Mouse (Mus musculus) hindbrain, embryonic 14.5 days (tissue): ENCODE results near the gene Arnt2. TPM values are rescaled to one million over a fixed set of nuclear protein-coding genes. Genes with fewer than 3 reads are reported as not detected.

ENCODE experiments used
- ATAC-seq: fragments of 200-750 bp; cut with Nextera tagmentation; 2 replicates; pipeline ENCODE4 v1.8.0; 2017; ENCODE audit warnings: moderate number of reproducible peaks, mild to moderate bottlenecking, moderate TSS enrichment, moderate library complexity; ENCODE audit not compliant: low FRiP score
- DNase-seq: peaks from one replicate; pipeline ENCODE4 v3.0.0-alpha.2; 2015; ENCODE audit warnings: low spot score
- H3K27ac ChIP-seq: fragments of 300-500 bp; sonication (generic); 2 replicates; pipeline ENCODE4 v1.5.1; 2014; ENCODE audit warnings: mild to moderate bottlenecking, moderate library complexity
- H3K27me3 ChIP-seq: fragments of 300-500 bp; sonication (generic); 2 replicates; pipeline ENCODE4 v1.6.1; 2014; ENCODE audit warnings: mild to moderate bottlenecking, low read length, mixed read lengths; ENCODE audit not compliant: control insufficient read depth, insufficient read depth
- H3K36me3 ChIP-seq: fragments of 300-500 bp; sonication (generic); replicated peaks from 2 replicates; pipeline ENCODE4 v1.6.1; 2014; ENCODE audit not compliant: control insufficient read depth, insufficient read depth
- H3K4me1 ChIP-seq: fragments of 300-500 bp; sonication (generic); replicated peaks from 2 replicates; pipeline ENCODE4 v1.6.1; 2014; ENCODE audit warnings: antibody characterized with exemption, low read length, mixed read lengths; ENCODE audit not compliant: control insufficient read depth, insufficient read depth
- H3K4me2 ChIP-seq: fragments of 300-500 bp; sonication (generic); replicated peaks from 2 replicates; pipeline ENCODE4 v1.6.1; 2014; ENCODE audit warnings: mild to moderate bottlenecking, moderate library complexity
- H3K4me3 ChIP-seq: fragments of 300-500 bp; sonication (generic); replicated peaks from 2 replicates; pipeline ENCODE4 v1.5.1; 2014; ENCODE audit warnings: mild to moderate bottlenecking, low read length
- H3K9ac ChIP-seq: fragments of 300-500 bp; sonication (generic); 2 replicates; pipeline ENCODE4 v1.6.1; 2014
- H3K9me3 ChIP-seq: fragments of 300-500 bp; sonication (generic); 2 replicates; pipeline ENCODE4 v1.6.1; 2016; ENCODE audit warnings: low read length; ENCODE audit not compliant: control insufficient read depth
- WGBS: fragments of 180-500 bp; shearing (Covaris S2); extraction: QIAGEN DNeasy Blood & Tissue Kit; methylation state at CpG from one replicate; pipeline ENCODE4 v1.1.7; 2014; 5-methylcytosine and 5-hydroxymethylcytosine counted together
- polyA plus RNA-seq: library from polyadenylated mRNA; unstranded; fragments of >200 nt; fragmentation: Nextera tagmentation; extraction: Ambion mirVana; gene quantifications from 2 replicates; pipeline ENCODE4 v1.2.1, GENCODE M21; 2014

Arnt2 gene
- polyA plus RNA-seq, 1 experiment from 2014 or later = 67.4 TPM

- H3K4me3 ChIP-seq = no peak overlapping the region
- H3K4me2 ChIP-seq = no peak overlapping the region
- no peak for DNase-seq
- ATAC-seq = no peak
- H3K4me1 ChIP-seq = no peaks in the 10 kb centered on the region
- peaks cover 44% of the 10 kb centered on the region for H3K36me3 ChIP-seq
- no peak overlapping the region for H3K9ac ChIP-seq
- H3K9me3 ChIP-seq = peaks cover 6% of the 10 kb centered on the region; the same call in 1 of the 2 replicates
- 73% methylated on average over 1 of the region's 1 CpGs for WGBS
- no peaks in the 10 kb centered on the region for H3K27me3 ChIP-seq
- no peak overlapping the region for H3K27ac ChIP-seq
Observed at GRCm38 (mm10) chr7:84339186-84339585, 70.8 kb downstream of the Arnt2 start.

DNA sequence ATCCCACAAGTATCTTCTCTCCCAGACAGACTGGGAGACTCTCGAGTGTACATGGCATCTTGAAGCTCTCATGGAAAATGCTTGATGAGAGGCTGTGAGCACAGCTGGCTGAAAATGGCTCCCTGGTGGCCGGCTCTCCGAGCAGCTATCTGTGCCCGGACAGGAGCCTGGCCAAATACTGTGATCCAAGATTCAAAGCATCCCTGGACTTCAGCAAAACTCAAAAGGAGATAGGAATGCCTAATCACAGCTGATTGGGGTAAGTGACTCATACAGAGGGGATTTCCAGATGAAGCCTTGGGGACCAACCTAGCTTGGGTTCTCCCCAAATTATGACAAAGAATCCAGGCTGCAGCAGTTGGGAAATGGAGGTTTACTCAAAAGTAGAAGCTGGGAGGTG is 72.2 kb downstream of the Arnt2 start:
- Histone ChIP-seq H3K4me2 (no peak overlapping the region), H3K4me3 (no peak overlapping the region), H3K36me3 (peaks cover 30% of the 10 kb centered on the region), H3K4me1 (peaks cover 5% of the 10 kb centered on the region), H3K9me3 (no peaks in the 10 kb centered on the region), H3K27ac (no peak overlapping the region), H3K9ac (no peak overlapping the region), H3K27me3 (no peaks in the 10 kb centered on the region)
- ATAC-seq = no peak
- 81% methylated on average over 4 of the region's 4 CpGs for WGBS
- no peak for DNase-seq

DNA sequence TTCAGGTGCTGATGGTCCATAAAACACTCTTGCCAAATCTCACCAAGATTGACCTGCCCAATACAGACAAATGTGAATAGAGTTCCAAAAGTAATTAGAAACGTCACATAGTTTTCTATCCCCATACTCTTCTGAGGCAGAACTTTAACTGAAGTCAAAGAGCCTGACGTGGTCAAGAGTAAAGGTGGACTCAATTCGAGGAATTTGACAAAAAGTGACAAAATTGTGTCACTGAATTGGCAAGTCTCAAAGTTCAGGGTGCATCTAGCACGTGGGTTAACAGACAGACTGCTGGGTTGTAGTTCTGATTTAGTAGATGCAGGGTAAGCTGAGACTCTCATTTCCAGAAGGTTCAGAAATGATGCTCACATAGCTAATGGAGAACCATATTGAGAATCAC is 73.1 kb downstream of the Arnt2 start:
- Histone ChIP-seq H3K27ac (no peak overlapping the region), H3K9ac (no peak overlapping the region), H3K4me2 (no peak overlapping the region), H3K9me3 (no peaks in the 10 kb centered on the region), H3K4me3 (no peak overlapping the region), H3K4me1 (peaks cover 8% of the 10 kb centered on the region), H3K27me3 (no peaks in the 10 kb centered on the region), H3K36me3 (peaks cover 23% of the 10 kb centered on the region)
- ATAC-seq = no peak
- 95% methylated on average over 4 of the region's 4 CpGs for WGBS
- no peak for DNase-seq

- Histone ChIP-seq H3K27me3 (no peaks in the 10 kb centered on the region), H3K27ac (no peak overlapping the region), H3K9me3 (no peaks in the 10 kb centered on the region), H3K4me3 (no peak overlapping the region), H3K4me1 (peaks cover 8% of the 10 kb centered on the region), H3K9ac (no peak overlapping the region), H3K4me2 (no peak overlapping the region), H3K36me3 (peaks cover 22% of the 10 kb centered on the region)
- no peak for DNase-seq
- WGBS = 60% methylated on average over 2 of the region's 2 CpGs
- ATAC-seq = no peak
Observed at GRCm38 (mm10) chr7:84336580-84336886, 73.4 kb downstream of the Arnt2 start.

DNA sequence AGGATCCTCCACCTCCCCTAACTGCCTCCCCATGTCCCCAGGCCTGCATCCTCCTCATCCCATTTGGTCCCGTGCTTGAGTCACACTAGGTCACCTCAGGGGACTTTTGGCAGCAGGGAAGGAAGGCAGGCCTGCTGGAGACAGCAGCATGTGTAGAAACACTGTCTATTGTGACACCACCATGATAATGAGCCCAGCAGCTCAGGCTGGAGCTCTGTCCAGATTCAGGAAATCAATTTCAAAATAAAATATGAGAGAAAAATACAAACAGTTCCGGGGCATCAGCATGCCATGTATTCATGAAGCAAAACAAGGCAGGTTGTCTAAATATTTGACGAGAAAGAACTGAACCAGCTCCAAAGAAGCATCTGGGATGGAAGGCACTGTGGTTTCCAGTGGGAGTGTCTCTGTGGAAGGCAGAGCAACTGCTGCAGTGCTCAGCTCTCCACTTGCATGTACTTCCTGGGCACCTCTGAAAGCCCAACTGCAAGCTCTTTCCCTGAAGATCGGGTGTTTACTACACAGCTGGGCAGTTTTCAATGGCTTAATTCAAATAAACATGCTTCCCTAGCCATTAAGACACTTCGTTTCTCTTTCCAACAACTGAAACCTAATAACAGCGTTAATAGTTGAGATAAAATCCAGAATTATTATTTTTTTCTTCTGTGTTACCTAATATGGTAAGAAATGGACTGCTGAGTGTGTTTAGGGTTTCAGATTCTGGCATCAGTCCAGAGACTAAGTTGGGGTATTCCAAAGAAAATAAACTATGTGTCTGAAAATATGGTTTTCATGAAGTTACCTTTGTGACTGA is 74.0 kb downstream of the Arnt2 start:
- Histone ChIP-seq H3K36me3 (peaks cover 17% of the 10 kb centered on the region), H3K4me2 (no peak overlapping the region), H3K9me3 (no peaks in the 10 kb centered on the region), H3K9ac (no peak overlapping the region), H3K4me1 (peaks cover 12% of the 10 kb centered on the region), H3K27me3 (no peaks in the 10 kb centered on the region), H3K4me3 (no peak overlapping the region), H3K27ac (no peak overlapping the region; the same call in 1 of the 2 replicates)
- ATAC-seq = no peak
- DNase-seq = no peak
- WGBS = 73% methylated on average over 6 of the region's 6 CpGs

GRCm38 (mm10) chr7:84333996-84334395 is 76.0 kb downstream of the Arnt2 start:
- 94% methylated on average over 3 of the region's 3 CpGs for WGBS
- H3K4me3 ChIP-seq = no peak overlapping the region
- no peaks in the 10 kb centered on the region for H3K9me3 ChIP-seq
- no peak overlapping the region for H3K27ac ChIP-seq
- DNase-seq (no peak), ATAC-seq (no peak)
- H3K9ac ChIP-seq = no peak overlapping the region
- H3K4me2 ChIP-seq = no peak overlapping the region
- peaks cover 10% of the 10 kb centered on the region; the same call in 1 of the 2 replicates for H3K36me3 ChIP-seq
- H3K27me3 ChIP-seq = no peaks in the 10 kb centered on the region
- H3K4me1 ChIP-seq = peaks cover 14% of the 10 kb centered on the region

- Histone ChIP-seq H3K4me1 (peaks cover 20% of the 10 kb centered on the region), H3K27me3 (no peaks in the 10 kb centered on the region), H3K4me3 (no peak overlapping the region), H3K9me3 (no peaks in the 10 kb centered on the region), H3K27ac (no peak overlapping the region), H3K36me3 (0 out of 2 replicates have a peak, but pooled peaks cover 3% of the 10 kb centered on the region), H3K4me2 (no peak overlapping the region), H3K9ac (no peak overlapping the region)
- 39% methylated on average over 11 of the region's 11 CpGs for WGBS
- ATAC-seq = no peak; the same call in 1 of the 2 replicates
- no peak for DNase-seq
Observed at GRCm38 (mm10) chr7:84332295-84333168, 77.4 kb downstream of the Arnt2 start.

DNA sequence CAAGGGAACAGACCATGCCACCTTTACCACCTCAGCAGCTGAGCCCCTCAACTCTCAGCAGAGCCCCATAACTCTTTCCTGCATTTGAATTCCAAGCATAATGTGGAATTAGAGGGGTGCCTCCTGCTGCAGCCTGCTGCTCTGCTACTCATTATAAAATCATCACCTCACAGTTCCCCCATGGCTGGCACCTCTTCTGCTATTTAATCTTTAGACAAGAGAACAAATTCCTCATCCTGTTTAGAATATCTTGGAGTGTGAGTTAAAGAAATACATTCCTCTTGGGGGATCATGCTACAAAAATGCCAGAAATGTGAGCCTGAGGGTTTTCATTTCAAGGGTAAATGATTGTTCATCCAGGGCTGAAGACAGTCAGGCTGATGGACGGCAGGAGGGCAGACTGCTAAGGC is 80.8 kb downstream of the Arnt2 start:
- Histone ChIP-seq H3K36me3 (0 out of 2 replicates have a peak, but pooled peaks cover 3% of the 10 kb centered on the region), H3K4me1 (peaks cover 20% of the 10 kb centered on the region), H3K4me2 (no peak overlapping the region), H3K27ac (no peak overlapping the region), H3K4me3 (no peak overlapping the region), H3K27me3 (no peaks in the 10 kb centered on the region), H3K9ac (no peak overlapping the region), H3K9me3 (no peaks in the 10 kb centered on the region)
- ATAC-seq (no peak; the same call in 1 of the 2 replicates), DNase-seq (no peak)
- WGBS = 45% methylated on average over 1 of the region's 1 CpGs

GRCm38 (mm10) chr7:84328770-84329169 is 81.2 kb downstream of the Arnt2 start:
- no peak for DNase-seq

More at GRCm38 (mm10) chr7:84328770-84329169, 81.2 kb downstream of the Arnt2 start:
- Histone ChIP-seq H3K27ac (no peak overlapping the region), H3K4me1 (peaks cover 20% of the 10 kb centered on the region), H3K9ac (no peak overlapping the region), H3K27me3 (no peaks in the 10 kb centered on the region), H3K9me3 (no peaks in the 10 kb centered on the region), H3K36me3 (0 out of 2 replicates have a peak, but pooled peaks cover 3% of the 10 kb centered on the region), H3K4me2 (no peak overlapping the region), H3K4me3 (no peak overlapping the region)
- ATAC-seq = peak; percentile 46; the same call in 1 of the 2 replicates
- 69% methylated on average over 1 of the region's 1 CpGs for WGBS
